Mouse (Mus musculus) macrophage (primary cell): Measurements from ENCODE around the gene Gm10424. TPM values are rescaled to one million over a fixed set of nuclear protein-coding genes. Genes with fewer than 3 reads are reported as not detected.
"Not testable (repeated sequence)": the region's sequence is repeated elsewhere in the genome, so short reads cannot be mapped to it uniquely, and the experiment has no call there.

Experiments
- H3K27ac ChIP-seq: fragments of 350-480 bp; formaldehyde crosslinking; 2 replicates; pipeline ENCODE4 v1.9.0; 2021
- H3K36me3 ChIP-seq: fragments of 350-480 bp; formaldehyde crosslinking; 2 replicates; pipeline ENCODE4 v1.9.0; 2021; ENCODE audit errors: inconsistent target
- H3K4me3 ChIP-seq: fragments of 350-480 bp; formaldehyde crosslinking; 2 replicates; pipeline ENCODE4 v1.9.0; 2021; ENCODE audit errors: inconsistent target
- H3K79me2 ChIP-seq: fragments of 350-480 bp; formaldehyde crosslinking; 2 replicates; pipeline ENCODE4 v1.9.0; 2021; ENCODE audit errors: inconsistent target
- WGBS: methylation state at CpG from one replicate; pipeline ENCODE4 v1.1.7; 2026; ENCODE audit warnings: inconsistent platforms; ENCODE audit not compliant: missing documents; 5-methylcytosine and 5-hydroxymethylcytosine counted together
- polyA plus RNA-seq: library from polyadenylated mRNA; stranded (reverse); fragments of 250-400 nt; gene quantifications from 3 replicates; pipeline ENCODE4 v1.2.4, GENCODE M21; 2018; ENCODE audit warnings: inconsistent platforms
- total RNA-seq, 78 experiments: library from RNA; depleted of rRNA; stranded (reverse); fragments of 250-400 nt; gene quantifications; 1 replicate in 9 of 78; 2 replicates in 24 of 78; 3 replicates in 43 of 78; 4 replicates in 2 of 78; pipeline ENCODE4 v1.2.4; 2018; ENCODE audit warnings: inconsistent platforms in 56 of 78

Gm10424 gene
- not detected for total RNA-seq (2018; cell fraction: chromatin; rRNA removed)
- total RNA-seq (2018; cell fraction: cytosol; rRNA removed): not detected
- not detected for total RNA-seq (2018; cell fraction: nucleus; rRNA removed)
- not detected in 3 replicates for polyA plus RNA-seq

- H3K4me3 ChIP-seq, H3K36me3 ChIP-seq, H3K79me2 ChIP-seq, H3K27ac ChIP-seq: not testable (repeated sequence)
- WGBS: no CpG with 5 or more reads among the region's 1 CpGs
Observed at GRCm38 (mm10) chr5:95272668-95273067, at the start of gene Gm10424. Gene Gm10424, minus strand, starts transcription at chr5:95272768.

- WGBS: 70% methylated on average over 1 of the region's 2 CpGs
- H3K36me3 ChIP-seq, H3K27ac ChIP-seq, H3K4me3 ChIP-seq, H3K79me2 ChIP-seq: not testable (repeated sequence)
Observed at GRCm38 (mm10) chr5:95305611-95306010, 33.0 kb upstream of the Gm10424 start, which contains the start of gene Gm3259. Gene Gm3259, plus strand, starts transcription at chr5:95305911.

Other genes starting within 250 kb of the Gm10424 start
- not detected in 3 replicates for gene Gm7942, start 165.8 kb downstream of the Gm10424 start, polyA plus RNA-seq
- not detected in 3 replicates for gene Gm16513, start 90.1 kb downstream of the Gm10424 start, polyA plus RNA-seq
- gene Gm3259, start 33.1 kb upstream of the Gm10424 start, polyA plus RNA-seq: not detected in 3 replicates
- gene D5Ertd577e, start 184.0 kb upstream of the Gm10424 start, polyA plus RNA-seq: not detected in 3 replicates
- gene Gm3286, start 238.0 kb upstream of the Gm10424 start, polyA plus RNA-seq: not detected in 3 replicates